Mouse (Mus musculus) E14TG2a.4 (cell line): Measurements from ENCODE around the gene Vdac1.

Source experiments
- CTCF ChIP-seq: conservative IDR thresholded peaks from 2 replicates; pipeline ENCODE4 v1.5.1; 2014; ENCODE audit warnings: low read length
- NANOG ChIP-seq: IDR thresholded peaks from 2 replicates; pipeline ENCODE4 v1.6.1; 2014; ENCODE audit warnings: borderline replicate concordance, low read length, mixed read lengths

GRCm38 (mm10) chr11:52395343-52395742 lies 34.7 kb downstream of the Vdac1 start:
- TF ChIP-seq CTCF, result peak; percentile 57
- no peak for TF ChIP-seq NANOG
